Mouse (Mus musculus) lung, adult 2 months (tissue): ENCODE data around the gene Gtf2i. TPM values are rescaled to one million over a fixed set of nuclear protein-coding genes. Genes with fewer than 3 reads are reported as not detected.

Experiments
- DNase-seq: peaks from one replicate; pipeline ENCODE4 v3.0.0; 2022
- H3K4me1 ChIP-seq: fragments of 200-500 bp; 2 replicates; pipeline ENCODE4 v1.6.1; 2011; ENCODE audit warnings: low read length; ENCODE audit not compliant: control insufficient read depth, insufficient read depth
- H3K4me3 ChIP-seq: fragments of 200-500 bp; replicated peaks from 2 replicates; pipeline ENCODE3; 2011; ENCODE audit warnings: low read depth, mild to moderate bottlenecking, control low read depth, low read length; ENCODE audit errors: extremely low read depth
- CTCF ChIP-seq: fragments of 200-500 bp; IDR thresholded peaks from 2 replicates; pipeline ENCODE4 v1.5.1; 2011; ENCODE audit warnings: mild to moderate bottlenecking, low read length, control low read depth; ENCODE audit not compliant: insufficient read depth
- POLR2A ChIP-seq: fragments of 200-500 bp; IDR thresholded peaks from 2 replicates; pipeline ENCODE4 v1.6.1; 2011; ENCODE audit warnings: low read depth, mild to moderate bottlenecking, control low read depth, low read length, borderline replicate concordance; ENCODE audit errors: extremely low read depth
- WGBS: fragments of 180-500 bp; shearing (Covaris S2); methylation state at CpG from one replicate; pipeline ENCODE4 v1.1.7; 2018; 5-methylcytosine and 5-hydroxymethylcytosine counted together
- polyA plus RNA-seq: library from polyadenylated mRNA; depleted of rRNA; stranded (reverse); fragments of >200 nt; gene quantifications from 2 replicates; pipeline ENCODE4 v1.2.3, GENCODE M21; 2012

Gene Gtf2i
- polyA plus RNA-seq, 1 experiment: 79.5 TPM

GRCm38 (mm10) chr5:134269751-134270150, 44.8 kb downstream of the Gtf2i start:
- 0 out of 2 replicates have a peak, but pooled peaks cover 5% of the 10 kb centered on the region for H3K4me1 ChIP-seq
- no peak overlapping the region for H3K4me3 ChIP-seq
- WGBS: 45% methylated on average over 5 of the region's 5 CpGs
- TF ChIP-seq POLR2A (no peak), CTCF (no peak)
- no peak for DNase-seq

- WGBS: 92% methylated on average over 8 of the region's 8 CpGs
- TF ChIP-seq CTCF (no peak), POLR2A (no peak)
- Histone ChIP-seq H3K4me3 (no peak overlapping the region), H3K4me1 (0 out of 2 replicates have a peak, but pooled peaks cover 5% of the 10 kb centered on the region)
- DNase-seq: no peak
Measured at GRCm38 (mm10) chr5:134268751-134269150, 45.8 kb downstream of the Gtf2i start.

GRCm38 (mm10) chr5:134266404-134266803, 48.2 kb downstream of the Gtf2i start:
- H3K4me3 ChIP-seq: no peak overlapping the region
- 0 out of 2 replicates have a peak, but pooled peaks cover 5% of the 10 kb centered on the region for H3K4me1 ChIP-seq
- TF ChIP-seq CTCF: no peak
- TF ChIP-seq POLR2A: no peak
- no peak for DNase-seq
- WGBS: 80% methylated on average over 18 of the region's 18 CpGs

- Histone ChIP-seq H3K4me1 (0 out of 2 replicates have a peak, but pooled peaks cover 5% of the 10 kb centered on the region), H3K4me3 (no peak overlapping the region)
- TF ChIP-seq CTCF (no peak), POLR2A (no peak)
- 69% methylated on average over 2 of the region's 2 CpGs for WGBS
- DNase-seq: no peak
Measured at GRCm38 (mm10) chr5:134265890-134266289, 48.7 kb downstream of the Gtf2i start.

- TF ChIP-seq CTCF: no peak
- no peak for TF ChIP-seq POLR2A
- 94% methylated on average over 9 of the region's 9 CpGs for WGBS
- Histone ChIP-seq H3K4me1 (no peaks in the 10 kb centered on the region), H3K4me3 (no peak overlapping the region)
- no peak for DNase-seq
Measured at GRCm38 (mm10) chr5:134260001-134260636, 54.4 kb downstream of the Gtf2i start.

GRCm38 (mm10) chr5:134258934-134259333, 55.6 kb downstream of the Gtf2i start:
- no peak overlapping the region for H3K4me3 ChIP-seq
- no peak for DNase-seq
- WGBS: 75% methylated on average over 2 of the region's 2 CpGs
- TF ChIP-seq CTCF (no peak), POLR2A (no peak)
- no peaks in the 10 kb centered on the region for H3K4me1 ChIP-seq

GRCm38 (mm10) chr5:134258395-134258794, 56.2 kb downstream of the Gtf2i start:
- no peak for DNase-seq
- no peak for TF ChIP-seq CTCF
- TF ChIP-seq POLR2A: no peak
- Histone ChIP-seq H3K4me1 (no peaks in the 10 kb centered on the region), H3K4me3 (no peak overlapping the region)
- WGBS: 17% methylated on average over 4 of the region's 4 CpGs

GRCm38 (mm10) chr5:134257349-134258031, 57.1 kb downstream of the Gtf2i start:
- Histone ChIP-seq H3K4me1 (no peaks in the 10 kb centered on the region), H3K4me3 (no peak overlapping the region)
- WGBS: 74% methylated on average over 13 of the region's 13 CpGs
- DNase-seq: no peak
- no peak for TF ChIP-seq POLR2A
- TF ChIP-seq CTCF: no peak

- Histone ChIP-seq H3K4me3 (no peak overlapping the region), H3K4me1 (no peaks in the 10 kb centered on the region)
- TF ChIP-seq CTCF: no peak
- TF ChIP-seq POLR2A: no peak
- no peak for DNase-seq
- WGBS: 88% methylated on average over 10 of the region's 10 CpGs
Measured at GRCm38 (mm10) chr5:134255294-134255693, 59.3 kb downstream of the Gtf2i start.

- TF ChIP-seq CTCF: 0 out of 2 replicates have a peak, but pooled peaks have one; percentile 18
- TF ChIP-seq POLR2A: no peak
- 61% methylated on average over 3 of the region's 3 CpGs for whole genome bisulfite sequencing
Measured at GRCm38 (mm10) chr5:134253806-134254205, 60.8 kb downstream of the Gtf2i start.

More at GRCm38 (mm10) chr5:134253806-134254205, 60.8 kb downstream of the Gtf2i start:
- Histone ChIP-seq H3K4me1 (no peaks in the 10 kb centered on the region), H3K4me3 (no peak overlapping the region)
- no peak for DNase-seq
